Mouse (Mus musculus) inflammation-experienced regulatory T-cells (primary cell): ENCODE data around the gene Lrtm1. TPM values are rescaled to one million over a fixed set of nuclear protein-coding genes. Genes with fewer than 3 reads are reported as not detected.

ENCODE experiments used
- polyA plus RNA-seq, 2 experiments: library from polyadenylated mRNA; unstranded; fragments of 100-300 nt; shearing (Covaris generic); gene quantifications; one replicate each; pipeline ENCODE4 v1.2.1; 2017

Gene Lrtm1
- polyA plus RNA-seq: under 1 TPM; 0.06 to 0.16 TPM

DNA sequence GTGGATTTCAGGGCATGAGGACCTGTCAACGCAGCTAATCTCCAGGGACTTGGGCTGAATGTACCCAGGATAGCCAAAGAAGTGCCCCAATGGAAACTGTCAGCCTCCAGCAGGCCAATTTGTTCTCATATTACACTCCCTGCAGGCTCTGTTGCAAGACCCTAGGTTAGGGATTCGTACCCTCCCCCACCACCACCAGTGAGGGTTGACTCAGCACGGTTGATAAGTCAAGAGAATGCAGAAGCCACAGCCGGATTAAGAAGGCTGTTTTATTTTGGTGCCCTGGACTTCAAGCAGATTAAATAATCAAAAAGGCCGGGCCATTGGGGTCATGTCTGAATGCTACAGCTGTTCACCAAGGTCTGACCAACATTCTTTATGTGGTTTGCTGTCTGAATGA is at the start of gene Lrtm1:
Gene Lrtm1 (plus strand): TSS at position 326 of the 400 bp plus-strand sequence.

